Mouse (Mus musculus) CH12.LX (cell line): ENCODE data around the gene Slc7a8. TPM values are rescaled to one million over a fixed set of nuclear protein-coding genes. Genes with fewer than 3 reads are reported as not detected.

ENCODE experiments used
- DNase-seq: peaks from one replicate; pipeline ENCODE4 v3.0.0-alpha.2; 2013; ENCODE audit errors: extremely low read depth
- H3K27ac ChIP-seq: 2 replicates; pipeline ENCODE4 v1.5.1; 2012; ENCODE audit warnings: low read depth, mild to moderate bottlenecking, control low read depth, moderate library complexity; ENCODE audit not compliant: insufficient read depth
- H3K27me3 ChIP-seq: replicated peaks from 2 replicates; pipeline ENCODE3; 2012; ENCODE audit warnings: inconsistent platforms
- H3K36me3 ChIP-seq, 2 experiments: replicated peaks in 1 of 2; 2 replicates each; pipeline versions ENCODE3 to v1.6.1; 2012; ENCODE audit warnings: inconsistent platforms in 1 of 2, low read length in 1 of 2, mild to moderate bottlenecking in 1 of 2, mixed read lengths in 1 of 2, moderate library complexity in 1 of 2; ENCODE audit not compliant: control insufficient read depth in 1 of 2, insufficient read depth in 1 of 2
- H3K4me1 ChIP-seq, 2 experiments: 2 replicates each; pipeline ENCODE4 v1.6.1; 2012; ENCODE audit warnings: inconsistent platforms in 1 of 2, moderate library complexity in 1 of 2; ENCODE audit not compliant: insufficient read depth in 2 of 2, control insufficient read depth in 1 of 2
- H3K4me2 ChIP-seq: 2 replicates; pipeline ENCODE4 v1.6.1; 2012; ENCODE audit warnings: low read depth, mild to moderate bottlenecking, control low read depth; ENCODE audit not compliant: poor library complexity, insufficient read depth, severe bottlenecking
- H3K4me3 ChIP-seq, 3 experiments: fragments of 150-350 bp in 1 of 3; sonication (generic) in 1 of 3; replicated peaks in 1 of 3; 2 replicates each; pipeline versions ENCODE3 to v1.5.1; 2011 to 2012; ENCODE audit warnings: low read depth in 2 of 3, low read length in 2 of 3, mild to moderate bottlenecking in 2 of 3, moderate library complexity in 2 of 3, control low read depth in 1 of 3, improper control_type of control experiment in 1 of 3, inconsistent platforms in 1 of 3, mixed read lengths in 1 of 3; ENCODE audit not compliant: poor library complexity in 1 of 3
- H3K79me2 ChIP-seq: replicated peaks from 2 replicates; pipeline ENCODE4 v1.6.1; 2012; ENCODE audit warnings: mild to moderate bottlenecking, moderate library complexity; ENCODE audit not compliant: control insufficient read depth, poor library complexity, insufficient read depth, severe bottlenecking; ENCODE audit errors: extremely low read depth
- H3K9ac ChIP-seq: 2 replicates; pipeline ENCODE4 v1.6.1; 2012; ENCODE audit warnings: low read depth, mild to moderate bottlenecking, control low read depth, moderate library complexity; ENCODE audit not compliant: insufficient read depth
- H3K9me3 ChIP-seq: replicated peaks from 2 replicates; pipeline ENCODE3; 2012; ENCODE audit warnings: low read length, inconsistent platforms, mixed read lengths
- CHD2 ChIP-seq: IDR thresholded peaks from 2 replicates; pipeline ENCODE4 v1.6.1; 2011; ENCODE audit warnings: low read length, improper control_type of control experiment
- CTCF ChIP-seq, 2 experiments: IDR thresholded peaks in 1 of 2; conservative IDR thresholded peaks in 1 of 2; 2 replicates each; pipeline ENCODE4 v1.5.1; 2011 to 2012; ENCODE audit warnings: low read depth in 2 of 2, low read length in 2 of 2, improper control_type of control experiment in 1 of 2, inconsistent platforms in 1 of 2, mild to moderate bottlenecking in 1 of 2, moderate library complexity in 1 of 2
- E2F4 ChIP-seq: IDR thresholded peaks from 2 replicates; pipeline ENCODE4 v1.6.1; 2011; ENCODE audit warnings: low read depth, low read length, improper control_type of control experiment; ENCODE audit not compliant: insufficient replicate concordance
- ELF1 ChIP-seq: IDR thresholded peaks from 2 replicates; pipeline ENCODE4 v1.6.1; 2014; ENCODE audit warnings: low read depth, mild to moderate bottlenecking, inconsistent platforms, low read length, improper control_type of control experiment
- GABPA ChIP-seq: IDR thresholded peaks from 2 replicates; pipeline ENCODE4 v1.6.1; 2012; ENCODE audit warnings: low read depth, low read length, improper control_type of control experiment, inconsistent platforms; ENCODE audit not compliant: insufficient replicate concordance
- JUN ChIP-seq: IDR thresholded peaks from 2 replicates; pipeline ENCODE4 v1.6.1; 2011; ENCODE audit warnings: low read depth, mild to moderate bottlenecking, low read length, improper control_type of control experiment, moderate library complexity; ENCODE audit not compliant: insufficient read depth
- KAT2A ChIP-seq: IDR thresholded peaks from 2 replicates; pipeline ENCODE4 v1.6.1; 2012; ENCODE audit warnings: low read length, improper control_type of control experiment, inconsistent platforms; ENCODE audit not compliant: insufficient replicate concordance
- MAX ChIP-seq: IDR thresholded peaks from 2 replicates; pipeline ENCODE4 v1.6.1; 2011; ENCODE audit warnings: low read length, improper control_type of control experiment
- MEF2A ChIP-seq: IDR thresholded peaks from 2 replicates; pipeline ENCODE4 v1.6.1; 2014; ENCODE audit warnings: low read depth, mild to moderate bottlenecking, inconsistent platforms, low read length, improper control_type of control experiment, borderline replicate concordance
- MXI1 ChIP-seq: IDR thresholded peaks from 2 replicates; pipeline ENCODE4 v1.6.1; 2011; ENCODE audit warnings: mild to moderate bottlenecking, low read depth, low read length, improper control_type of control experiment
- NRF1 ChIP-seq: IDR thresholded peaks from 2 replicates; pipeline ENCODE4 v1.6.1; 2014; ENCODE audit warnings: low read depth, mild to moderate bottlenecking, inconsistent platforms, low read length, improper control_type of control experiment, moderate library complexity
- PAX5 ChIP-seq: IDR thresholded peaks from 2 replicates; pipeline ENCODE4 v1.6.1; 2012; ENCODE audit warnings: low read length, inconsistent platforms, mixed read lengths
- POLR2A ChIP-seq: IDR thresholded peaks from 2 replicates; pipeline ENCODE4 v1.6.1; 2011; ENCODE audit warnings: low read depth, mild to moderate bottlenecking, improper control_type of control experiment, low read length
- POLR2AphosphoS2 ChIP-seq: IDR thresholded peaks from 2 replicates; pipeline ENCODE4 v1.6.1; 2011; ENCODE audit warnings: low read depth, low read length, improper control_type of control experiment
- SMC3 ChIP-seq: IDR thresholded peaks from 2 replicates; pipeline ENCODE4 v1.6.1; 2011; ENCODE audit warnings: low read depth, low read length, improper control_type of control experiment
- TBP ChIP-seq: conservative IDR thresholded peaks from 2 replicates; pipeline ENCODE4 v1.6.1; 2011; ENCODE audit warnings: low read depth, low read length, improper control_type of control experiment
- UBTF ChIP-seq: IDR thresholded peaks from 2 replicates; pipeline ENCODE4 v1.6.1; 2012; ENCODE audit warnings: low read depth, mild to moderate bottlenecking, inconsistent platforms, low read length, improper control_type of control experiment, moderate library complexity
- USF1 ChIP-seq: IDR thresholded peaks from 2 replicates; pipeline ENCODE4 v1.6.1; 2014; ENCODE audit warnings: low read depth, mild to moderate bottlenecking, inconsistent platforms, low read length, improper control_type of control experiment
- ZKSCAN1 ChIP-seq: IDR thresholded peaks from 2 replicates; pipeline ENCODE4 v1.6.1; 2012; ENCODE audit warnings: low read depth, inconsistent platforms, low read length, improper control_type of control experiment, borderline replicate concordance
- dilution Hi-C: fragments of 300-500 bp; cut with MboI; formaldehyde crosslinking; loops from 2 replicates; pipeline ENCODE4 v1.14.3; 2020; ENCODE audit warnings: low sequenced_read_pairs; ENCODE audit not compliant: extremely low pct_unique_long_range_greater_than_20kb, extremely low pct_ligation_motif_present
- in situ Hi-C: fragments of 300-500 bp; cut with MboI; formaldehyde crosslinking; loops from 3 replicates; pipeline ENCODE4 v1.14.3; 2019; ENCODE audit warnings: low sequenced_read_pairs, low pct_ligation_motif_present, low pct_unique_long_range_greater_than_20kb, mixed read lengths
- polyA plus RNA-seq: library from polyadenylated mRNA; unstranded; fragments of >175 nt; gene quantifications from 2 replicates; pipeline ENCODE4 v1.2.1, GENCODE M21; 2012; ENCODE audit warnings: low read depth; ENCODE audit not compliant: insufficient read length
- total RNA-seq, 2 experiments: library from RNA; depleted of rRNA; stranded (reverse); fragments of 300-350 nt in 1 of 2; fragments of >200 nt in 1 of 2; gene quantifications; 2 replicates each; pipeline ENCODE4 v1.2.3; 2012 to 2014

Gene Slc7a8
- total and polyA plus RNA-seq, 3 experiments = 0.13 to 0.17 TPM; not detected in 1

DNA sequence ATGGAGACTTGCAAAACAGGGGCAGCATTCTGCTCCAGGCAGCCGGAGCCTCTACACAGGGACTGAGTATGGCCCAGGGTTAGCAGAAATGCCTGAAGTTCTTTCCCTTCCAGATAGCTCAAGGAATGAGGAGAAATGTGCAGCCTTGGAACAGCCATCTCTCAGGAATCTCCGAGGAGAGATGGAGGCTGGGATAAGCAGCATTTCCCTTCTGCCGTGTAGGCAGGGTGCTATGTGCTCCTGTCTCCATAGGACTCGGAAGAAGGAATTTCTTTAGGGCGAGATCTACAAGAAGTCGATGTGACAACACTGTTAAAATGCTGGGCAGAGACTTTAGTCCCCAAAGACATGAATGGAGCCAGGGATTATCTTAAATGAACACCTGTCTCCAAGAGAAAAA lies 28.8 kb downstream of the Slc7a8 start:
- DNase-seq = no peak
- TF ChIP-seq CHD2 (no peak), MAX (no peak), NRF1 (no peak), MXI1 (no peak), GABPA (no peak), ELF1 (no peak), JUN (no peak), PAX5 (no peak), KAT2A (no peak), USF1 (no peak)
- Histone ChIP-seq H3K79me2 (no peaks in the 10 kb centered on the region), H3K27ac (no peak overlapping the region), H3K9me3 (no peaks in the 10 kb centered on the region), H3K4me1 (peaks cover 4 to 32% of the 10 kb centered on the region in 2 experiments; a peak in 2 of 4 replicates), H3K4me3 (no peak overlapping the region), H3K36me3 (no peaks in the 10 kb centered on the region), H3K27me3 (no peaks in the 10 kb centered on the region), H3K4me2 (no peak overlapping the region), H3K9ac (no peak overlapping the region)
- in situ Hi-C loops (no loop called here), dilution Hi-C loops (no loop called here)

DNA sequence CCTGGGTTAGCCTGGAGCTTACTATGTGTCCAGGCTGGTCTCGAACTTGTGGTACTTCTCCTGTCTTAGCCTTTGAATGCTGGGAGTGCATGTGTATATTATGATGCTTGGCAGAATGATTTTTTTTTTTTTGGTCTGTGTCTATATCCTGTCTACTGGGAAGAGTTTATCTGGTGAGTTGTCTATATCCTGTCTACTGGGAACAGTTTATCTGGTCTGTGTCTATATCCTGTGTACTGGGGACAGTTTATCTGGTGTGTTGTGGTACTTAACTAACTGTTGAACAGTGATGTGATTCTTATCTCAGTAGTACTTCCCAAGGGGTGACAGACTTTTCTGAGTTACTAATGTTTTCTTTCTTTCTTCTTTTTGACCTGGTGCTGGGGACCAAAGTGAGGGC lies 30.0 kb downstream of the Slc7a8 start:
- Histone ChIP-seq H3K27me3 (no peaks in the 10 kb centered on the region), H3K27ac (no peak overlapping the region), H3K4me3 (no peak overlapping the region), H3K4me1 (peaks cover 4 to 33% of the 10 kb centered on the region in 2 experiments; a peak in 2 of 4 replicates), H3K4me2 (no peak overlapping the region), H3K36me3 (no peaks in the 10 kb centered on the region), H3K9me3 (no peaks in the 10 kb centered on the region), H3K9ac (no peak overlapping the region), H3K79me2 (no peaks in the 10 kb centered on the region)
- TF ChIP-seq POLR2AphosphoS2 (no peak), MEF2A (no peak), POLR2A (no peak), ZKSCAN1 (no peak), E2F4 (no peak), KAT2A (no peak), SMC3 (no peak), TBP (no peak), GABPA (no peak), CTCF (conservative IDR thresholded peaks at IDR 0.05 in 1 of 2, IDR thresholded peaks at IDR 0.05 in 1 of 2; ENCODE audit: low read depth in 2 of 2, low read length in 2 of 2) (no peak), UBTF (no peak), NRF1 (no peak)
- dilution Hi-C loops (no loop called here), in situ Hi-C loops (no loop called here)
- DNase-seq = no peak
